Mouse (Mus musculus) small intestine, adult 2 months (tissue): ENCODE measurements at regions not wholly inside any gene's neighbourhood (a gene's known extent, or its start where the extent isn't known, plus 50 kb on each side); places are given as distances from the start of the nearest gene placed in this dataset.

Experiments
- CTCF ChIP-seq: fragments of 200-500 bp; IDR thresholded peaks from 2 replicates; pipeline ENCODE4 v1.5.1; 2012; ENCODE audit warnings: low read depth, mild to moderate bottlenecking, control low read depth, inconsistent platforms, low read length, moderate library complexity, mixed read lengths; ENCODE audit not compliant: insufficient replicate concordance, insufficient read length; ENCODE audit errors: extremely low read depth
- POLR2A ChIP-seq: fragments of 200-500 bp; IDR thresholded peaks from 2 replicates; pipeline ENCODE4 v1.6.1; 2012; ENCODE audit warnings: low read depth, mild to moderate bottlenecking, control low read depth, inconsistent platforms, low read length, moderate library complexity

DNA sequence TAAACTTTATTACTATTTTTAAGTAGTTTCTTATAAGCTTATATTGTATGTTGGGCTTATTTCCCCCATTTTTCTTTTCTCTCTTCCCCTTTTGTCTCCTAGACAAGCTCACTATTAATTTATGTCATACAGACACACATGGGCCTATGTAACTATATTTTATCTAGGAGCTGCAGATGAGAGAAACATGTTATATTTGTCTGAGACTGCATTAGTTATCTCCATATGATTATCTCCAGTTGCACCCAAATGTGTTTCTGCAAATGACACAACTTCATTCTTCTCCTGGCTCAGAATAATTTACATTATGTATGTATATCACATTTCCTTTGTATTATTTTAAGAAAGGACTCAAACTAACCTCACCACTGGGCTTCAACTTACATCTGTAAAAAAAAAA, 501.3 kb downstream of the Olfm4 start:
- TF ChIP-seq POLR2A (no peak), CTCF (no peak)
